Mouse (Mus musculus) ES-Bruce4 (cell line): Measurements from ENCODE around the gene Hist1h2ag.

Experiments
- CTCF ChIP-seq: IDR thresholded peaks from one replicate; pipeline ENCODE4 v1.8.1; 2011; ENCODE audit warnings: low read depth, low read length
- EP300 ChIP-seq: IDR thresholded peaks from 2 replicates; pipeline ENCODE4 v1.6.1; 2011; ENCODE audit warnings: low read depth, low read length; ENCODE audit not compliant: insufficient read depth
- POLR2A ChIP-seq: IDR thresholded peaks from one replicate; pipeline ENCODE4 v1.8.1; 2011; ENCODE audit warnings: low read length; ENCODE audit not compliant: insufficient read depth

DNA sequence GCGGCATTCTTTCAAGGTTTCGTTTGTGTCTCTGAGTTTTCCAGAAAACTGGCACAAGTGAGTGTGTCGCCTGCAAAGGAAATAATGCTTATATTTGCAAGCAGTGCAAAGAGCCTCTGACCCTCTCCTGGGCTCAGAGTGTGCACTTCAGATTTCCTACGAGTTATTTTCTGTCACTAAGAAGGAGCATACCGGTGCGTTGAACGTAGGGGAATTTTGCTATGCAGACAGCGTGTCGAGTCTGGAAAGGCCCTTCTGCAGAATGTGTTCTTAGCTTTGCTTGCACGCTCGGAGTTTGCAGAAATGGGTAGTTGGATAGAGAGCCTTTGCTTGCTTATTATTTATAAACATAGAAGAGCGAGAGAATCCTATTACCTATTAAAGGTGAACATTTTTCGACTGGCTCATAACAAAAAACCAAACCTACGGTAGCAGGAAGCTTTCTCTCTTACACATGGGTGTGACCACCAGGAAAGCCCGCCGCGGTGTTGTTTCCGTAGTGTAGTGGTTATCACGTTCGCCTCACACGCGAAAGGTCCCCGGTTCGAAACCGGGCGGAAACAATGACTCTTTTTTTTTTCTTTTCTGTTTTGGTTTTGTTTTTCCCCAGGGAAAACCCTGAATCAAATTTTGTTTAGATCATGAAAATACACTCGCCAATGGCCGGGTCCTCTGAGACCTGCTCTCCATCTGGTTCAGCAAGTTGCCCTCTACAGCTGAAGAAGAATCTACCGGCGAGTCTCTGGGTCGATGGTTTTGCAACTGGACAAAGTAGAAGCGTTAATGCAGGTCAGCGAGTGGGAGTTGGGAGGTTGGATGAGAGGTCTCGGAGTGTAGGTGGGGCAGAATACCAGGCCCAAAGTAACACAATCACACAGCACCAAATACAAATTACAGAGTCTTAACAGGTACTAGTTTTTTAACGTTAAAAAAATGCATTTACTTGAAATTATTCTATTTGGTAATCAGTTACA lies 16.4 kb downstream of the Hist1h2ag start:
- TF ChIP-seq POLR2A (no peak), CTCF (no peak), EP300 (no peak)
